Mouse (Mus musculus) cortical plate, adult 2 months (tissue): ENCODE data around the gene Zfp706.

Experiments used
- CTCF ChIP-seq: fragments of 200-500 bp; IDR thresholded peaks from 2 replicates; pipeline ENCODE4 v1.5.1; 2011; ENCODE audit warnings: mild to moderate bottlenecking, control low read depth, low read length; ENCODE audit not compliant: insufficient read depth; ENCODE audit errors: extremely low read depth
- POLR2A ChIP-seq: fragments of 200-500 bp; IDR thresholded peaks from 2 replicates; pipeline ENCODE4 v1.6.1; 2011; ENCODE audit warnings: mild to moderate bottlenecking, low read length, control low read depth; ENCODE audit not compliant: insufficient read depth; ENCODE audit errors: extremely low read depth

DNA sequence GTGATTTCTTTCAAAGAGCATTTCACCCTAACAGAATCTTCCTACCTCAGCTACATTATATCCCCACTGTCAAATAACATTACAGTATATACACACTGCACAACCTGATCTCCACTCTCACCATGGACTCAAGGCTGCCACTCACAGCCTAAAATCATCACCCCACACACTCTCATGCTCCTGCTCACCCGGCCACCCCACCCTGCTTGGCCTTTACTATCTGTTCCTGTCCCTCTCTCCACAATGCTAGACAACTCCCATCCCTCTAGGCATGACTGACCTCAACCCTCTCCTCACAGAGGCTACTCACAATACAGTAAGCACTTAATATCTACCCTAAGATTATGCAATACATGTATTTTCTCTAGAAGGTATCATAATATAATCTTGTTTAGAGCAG lies 12.9 kb downstream of the Zfp706 start:
- TF ChIP-seq POLR2A, result no peak
- no peak for TF ChIP-seq CTCF
